Mouse (Mus musculus) bone marrow, adult 2 months (tissue): ENCODE results near the gene Slc35a1. TPM values are rescaled to one million over a fixed set of nuclear protein-coding genes. Genes with fewer than 3 reads are reported as not detected.

ENCODE experiments used
- H3K27ac ChIP-seq: fragments of 200-500 bp; 2 replicates; pipeline ENCODE4 v1.5.1; 2012; ENCODE audit warnings: low read depth, mild to moderate bottlenecking, control low read depth, inconsistent platforms, low read length; ENCODE audit not compliant: control insufficient read depth, poor library complexity, insufficient read depth
- H3K4me1 ChIP-seq: fragments of 200-500 bp; 2 replicates; pipeline ENCODE4 v1.6.1; 2011; ENCODE audit warnings: low read length; ENCODE audit not compliant: control insufficient read depth, insufficient read depth
- H3K4me3 ChIP-seq: fragments of 200-500 bp; replicated peaks from 2 replicates; pipeline ENCODE3; 2011; ENCODE audit warnings: mild to moderate bottlenecking, low read depth, low read length, control low read depth; ENCODE audit not compliant: control insufficient read depth
- CTCF ChIP-seq: fragments of 200-500 bp; IDR thresholded peaks from 2 replicates; pipeline ENCODE4 v1.5.1; 2011; ENCODE audit warnings: low read length, control low read depth; ENCODE audit not compliant: control insufficient read depth, insufficient read depth
- POLR2A ChIP-seq: fragments of 200-500 bp; IDR thresholded peaks from 2 replicates; pipeline ENCODE4 v1.6.1; 2011; ENCODE audit warnings: low read depth, mild to moderate bottlenecking, control low read depth, low read length, borderline replicate concordance; ENCODE audit not compliant: control insufficient read depth
- WGBS: fragments of 180-500 bp; shearing (Covaris S2); methylation state at CpG from one replicate; pipeline ENCODE4 v1.1.7; 2018; 5-methylcytosine and 5-hydroxymethylcytosine counted together
- polyA plus RNA-seq: library from polyadenylated mRNA; stranded (reverse); fragments of >200 nt; gene quantifications from 2 replicates; pipeline ENCODE4 v1.2.4, GENCODE M21; 2011; ENCODE audit warnings: low replicate concordance; ENCODE audit not compliant: missing spikeins, insufficient read depth, insufficient read length

Gene Slc35a1
- polyA plus RNA-seq, 1 experiment: 6.7 TPM

- TF ChIP-seq CTCF (no peak), POLR2A (no peak)
- Histone ChIP-seq H3K27ac (no peak overlapping the region), H3K4me1 (no peaks in the 10 kb centered on the region), H3K4me3 (no peak overlapping the region)
- 81% methylated on average over 5 of the region's 5 CpGs for WGBS
Observed at GRCm38 (mm10) chr4:34667923-34668322, 19.3 kb downstream of the Slc35a1 start.

DNA sequence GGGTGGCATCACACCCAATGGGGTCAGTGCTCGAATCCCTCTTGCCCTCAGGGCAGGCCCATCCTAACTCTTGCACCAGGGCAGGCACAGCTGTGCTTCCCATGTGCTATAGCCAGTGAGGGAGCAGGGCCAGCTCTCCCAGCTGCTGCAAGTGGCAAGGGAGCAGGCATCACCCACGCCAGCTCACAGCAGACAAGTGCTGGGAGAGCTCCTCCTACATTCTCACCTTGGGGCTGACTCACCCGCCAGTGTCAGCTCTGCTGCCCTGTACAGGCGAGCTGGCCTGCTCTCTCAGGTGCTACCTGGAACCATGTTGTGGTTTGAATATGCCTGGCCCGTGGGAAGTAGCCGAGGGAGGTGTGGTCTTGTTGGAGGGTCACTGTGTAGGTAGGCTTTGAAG lies 25.3 kb downstream of the Slc35a1 start:
- WGBS: 80% methylated on average over 6 of the region's 6 CpGs
- no peak overlapping the region for H3K27ac ChIP-seq
- no peak for TF ChIP-seq POLR2A
- no peak for TF ChIP-seq CTCF

DNA sequence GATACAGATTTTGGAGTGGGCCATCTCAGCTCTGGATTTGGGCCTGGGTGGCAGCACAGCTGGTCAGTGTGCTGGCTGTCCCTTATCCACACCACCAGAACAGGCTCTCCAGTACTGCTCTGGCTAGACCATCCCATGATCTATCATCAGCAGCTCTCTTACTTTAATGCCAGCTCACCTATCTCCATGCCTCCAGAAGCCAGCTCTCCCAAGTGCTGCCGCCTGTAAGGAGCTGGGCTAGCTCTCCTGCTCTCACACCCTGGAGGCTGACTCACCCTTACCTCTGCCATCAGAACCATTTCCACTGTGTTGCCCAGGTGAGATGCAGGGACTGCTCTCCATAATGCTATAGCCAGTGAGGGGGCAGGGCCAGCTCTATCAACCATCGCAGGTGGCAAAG lies 25.7 kb downstream of the Slc35a1 start:
- Histone ChIP-seq H3K4me1 (no peaks in the 10 kb centered on the region), H3K4me3 (no peak overlapping the region), H3K27ac (no peak overlapping the region)
- WGBS: 90% methylated on average over 2 of the region's 2 CpGs
- TF ChIP-seq CTCF: no peak
- TF ChIP-seq POLR2A: no peak

More for the DNA sequence above, 25.3 kb downstream of the Slc35a1 start:
- no peak overlapping the region for H3K4me3 ChIP-seq
- no peaks in the 10 kb centered on the region for H3K4me1 ChIP-seq

GRCm38 (mm10) chr4:34659012-34659411 lies 28.2 kb downstream of the Slc35a1 start:
- no peak overlapping the region for H3K27ac ChIP-seq
- TF ChIP-seq CTCF: no peak
- TF ChIP-seq POLR2A: no peak
- H3K4me3 ChIP-seq: no peak overlapping the region
- 81% methylated on average over 2 of the region's 2 CpGs for WGBS
- no peaks in the 10 kb centered on the region for H3K4me1 ChIP-seq

GRCm38 (mm10) chr4:34656101-34656500 lies 31.1 kb downstream of the Slc35a1 start:
- WGBS: 92% methylated on average over 10 of the region's 10 CpGs
- Histone ChIP-seq H3K4me1 (peaks cover 3% of the 10 kb centered on the region; the same call in 1 of the 2 replicates), H3K4me3 (no peak overlapping the region), H3K27ac (no peak overlapping the region)
- TF ChIP-seq CTCF (no peak), POLR2A (no peak)

GRCm38 (mm10) chr4:34653179-34653578 lies 34.1 kb downstream of the Slc35a1 start:
- H3K4me1 ChIP-seq: peaks cover 3% of the 10 kb centered on the region; the same call in 1 of the 2 replicates
- TF ChIP-seq CTCF: no peak
- 71% methylated on average over 7 of the region's 7 CpGs for WGBS
- no peak overlapping the region for H3K4me3 ChIP-seq
- no peak overlapping the region for H3K27ac ChIP-seq

DNA sequence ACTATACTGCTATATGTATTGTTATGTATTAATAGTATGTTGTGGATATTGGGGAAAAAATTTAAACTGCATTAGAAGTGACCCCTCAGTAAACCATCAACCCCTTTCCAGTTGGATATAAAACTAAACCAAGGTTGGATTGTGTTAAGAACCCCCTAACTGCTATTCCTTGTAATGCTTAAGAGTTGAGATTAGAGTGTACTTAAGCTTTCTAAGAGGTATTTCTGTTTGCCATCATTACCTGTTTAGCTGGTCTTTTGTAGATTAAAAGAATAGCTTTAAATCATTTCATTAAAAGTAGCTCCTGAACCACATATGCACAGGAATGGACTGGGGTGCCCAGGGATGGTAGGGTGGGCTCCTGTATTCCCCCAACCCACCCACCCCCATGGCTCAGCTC lies 42.5 kb downstream of the Slc35a1 start:
- TF ChIP-seq CTCF (no peak), POLR2A (no peak)
- Histone ChIP-seq H3K4me3 (no peak overlapping the region), H3K4me1 (no peaks in the 10 kb centered on the region)

DNA sequence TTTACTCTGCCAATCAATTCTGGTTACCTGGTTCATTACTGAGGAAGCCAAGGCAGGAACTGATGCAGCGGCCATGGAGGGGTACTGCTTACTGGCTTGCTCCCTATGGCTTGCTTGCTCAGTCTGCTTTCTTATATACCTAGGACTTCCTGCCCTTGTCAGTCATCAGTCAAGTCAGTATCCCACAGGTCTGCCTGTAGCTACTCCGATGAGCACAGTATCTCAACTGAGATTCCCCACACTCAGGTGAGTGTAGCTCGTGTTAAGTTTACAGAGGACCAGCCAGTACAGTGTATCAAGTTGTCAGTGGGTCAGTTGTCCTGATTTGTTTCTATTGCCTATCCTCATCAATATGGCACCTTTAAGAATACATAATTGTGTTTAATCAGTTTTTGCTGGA lies 46.5 kb downstream of the Slc35a1 start:
- no peaks in the 10 kb centered on the region for H3K4me1 ChIP-seq
- WGBS: 91% methylated on average over 3 of the region's 3 CpGs
- no peak overlapping the region for H3K4me3 ChIP-seq
- no peak overlapping the region for H3K27ac ChIP-seq
- TF ChIP-seq POLR2A (no peak), CTCF (no peak)

More for the DNA sequence above, 42.5 kb downstream of the Slc35a1 start:
- no peak overlapping the region for H3K27ac ChIP-seq

- Histone ChIP-seq H3K4me3 (no peak overlapping the region), H3K4me1 (no peaks in the 10 kb centered on the region), H3K27ac (no peak overlapping the region)
- no peak for TF ChIP-seq POLR2A
- no peak for TF ChIP-seq CTCF
- WGBS: 86% methylated on average over 5 of the region's 5 CpGs
Observed at GRCm38 (mm10) chr4:34639745-34640364, 47.4 kb downstream of the Slc35a1 start.
